Comparison of ENCODE assay signal across 23 mouse cellular contexts in genomic region chr11:35784537-35784936, GRCm38 (mm10). TPM values are rescaled to one million over a fixed set of nuclear protein-coding genes. Genes with fewer than 3 reads are reported as not detected.
DNase-seq lines count a peak whose midpoint lies in the region; ATAC-seq and TF ChIP-seq lines count a peak whose summit lies in the region.
"Had no signal": no experiment of that assay in that cellular context is flagged by ENCODE, and none has a peak within 500 bp of the region (broad histone marks: within the 10 kb centered on the region; RNA-seq: fewer than 3 reads in every experiment).

No protein-coding gene starts in this region.

- in situ Hi-C loops in ES-E14 (cut with MboI; ENCODE audit: low sequenced_read_pairs in 2 of 2, unreplicated experiment in 2 of 2): no loop called here

- no peaks in the 10 kb centered on the region for H3K9me3 ChIP-seq in embryonic facial prominence, embryonic 11.5 days (replicated peaks; ENCODE audit: control insufficient read depth, low read length)
- H3K9me3 ChIP-seq in embryonic facial prominence, embryonic 10.5 days: no peaks in the 10 kb centered on the region; the same call in 1 of the 2 replicates
- H3K9me3 ChIP-seq in liver, embryonic 12.5 days (replicated peaks): no peaks in the 10 kb centered on the region
- H3K9me3 ChIP-seq in ES-E14 (ENCODE audit: control insufficient read depth, insufficient read depth, low read depth, low read length): no peaks in the 10 kb centered on the region
- H3K9me3 ChIP-seq: midbrain, embryonic 12.5 days; neural tube, embryonic 15.5 days; stomach, embryonic 15.5 days had no signal

- TF ChIP-seq CTCF in liver, adult 2 months (IDR thresholded peaks at IDR 0.05; ENCODE audit: low read depth, low read length): no peak

- ATAC-seq in embryonic facial prominence, embryonic 11.5 days (replicated peaks; ENCODE audit: insufficient number of reproducible peaks, low FRiP score, low TSS enrichment, low read depth): no peak
- ATAC-seq in liver, embryonic 12.5 days: no peak
- peak; percentile 52; the same call in 1 of the 2 replicates for ATAC-seq in megakaryocyte progenitor cell, adult 5-6 weeks (replicated peaks; ENCODE audit: poor library complexity)
- ATAC-seq: forebrain, embryonic 14.5 days had no signal

- WGBS in embryonic facial prominence, embryonic 11.5 days: 96% methylated on average over 4 of the region's 4 CpGs
- 95% methylated on average over 4 of the region's 4 CpGs for WGBS in embryonic facial prominence, embryonic 10.5 days
- 96% methylated on average over 4 of the region's 4 CpGs for WGBS in liver, adult 2 months
- WGBS in liver, embryonic 12.5 days (ENCODE audit: insufficient replicate concordance): 91% methylated on average over 4 of the region's 4 CpGs

- H3K27me3 ChIP-seq in embryonic facial prominence, embryonic 11.5 days (ENCODE audit: control insufficient read depth, insufficient read depth, low read length): no peaks in the 10 kb centered on the region
- H3K27me3 ChIP-seq in embryonic facial prominence, embryonic 10.5 days (replicated peaks; ENCODE audit: low read depth, poor library complexity, severe bottlenecking): no peaks in the 10 kb centered on the region
- H3K27me3 ChIP-seq in liver, adult 2 months (ENCODE audit: control insufficient read depth, insufficient read depth, low read length): no peaks in the 10 kb centered on the region
- no peaks in the 10 kb centered on the region for H3K27me3 ChIP-seq in liver, embryonic 12.5 days (replicated peaks)
- H3K27me3 ChIP-seq: midbrain, embryonic 12.5 days; neural tube, embryonic 15.5 days; stomach, embryonic 15.5 days had no signal

- H3K4me2 ChIP-seq in embryonic facial prominence, embryonic 11.5 days (ENCODE audit: low read depth, low read length): no peak overlapping the region
- H3K4me2 ChIP-seq in liver, embryonic 12.5 days: no peak overlapping the region
- H3K4me2 ChIP-seq: lung, embryonic 14.5 days; midbrain, embryonic 12.5 days; neural tube, embryonic 15.5 days; stomach, embryonic 15.5 days had no signal

- H3K9ac ChIP-seq in embryonic facial prominence, embryonic 11.5 days (replicated peaks; ENCODE audit: low read length): no peak overlapping the region
- no peak overlapping the region; the same call in 1 of the 2 replicates for H3K9ac ChIP-seq in liver, adult 2 months (ENCODE audit: low read depth, low read length)
- no peak overlapping the region for H3K9ac ChIP-seq in liver, embryonic 12.5 days
- no peak overlapping the region for H3K9ac ChIP-seq in ES-E14 (ENCODE audit: insufficient read depth, low read depth, low read length, poor library complexity, severe bottlenecking)
- H3K9ac ChIP-seq: lung, embryonic 14.5 days; midbrain, embryonic 12.5 days; neural tube, embryonic 15.5 days; stomach, embryonic 15.5 days had no signal

- peaks cover 18% of the 10 kb centered on the region for H3K36me3 ChIP-seq in embryonic facial prominence, embryonic 11.5 days (replicated peaks; ENCODE audit: control insufficient read depth, insufficient read depth, low read depth, low read length)
- H3K36me3 ChIP-seq in embryonic facial prominence, embryonic 10.5 days (replicated peaks): peaks cover 97% of the 10 kb centered on the region
- H3K36me3 ChIP-seq in liver, adult 2 months (ENCODE audit: control insufficient read depth, insufficient read depth, low read length): peaks cover 45% of the 10 kb centered on the region
- peaks cover 73% of the 10 kb centered on the region for H3K36me3 ChIP-seq in liver, embryonic 12.5 days
- peaks cover 18% of the 10 kb centered on the region for H3K36me3 ChIP-seq in ES-E14 (ENCODE audit: control insufficient read depth, insufficient read depth, low read length, poor library complexity, severe bottlenecking)

- TF ChIP-seq POLR2A in liver, adult 2 months (IDR thresholded peaks at IDR 0.05; ENCODE audit: extremely low read depth, insufficient read depth, low read length): no peak

- peak; percentile 8 for DNase-seq in embryonic facial prominence, embryonic 11.5 days (ENCODE audit: low spot score)
- no peak for DNase-seq in embryonic facial prominence, embryonic 10.5 days (ENCODE audit: low spot score)
- no peak for DNase-seq in liver, adult 2 months (ENCODE audit: extremely low read depth, low read depth, low spot score)
- no peak for DNase-seq in ES-E14 (ENCODE audit: low read depth, low spot score)
- DNase-seq in thymus, postnatal 4 days: no peak
- DNase-seq in kidney, adult 18-20 months: no peak
- DNase-seq: adrenal gland, adult 8-10 months; cerebellum, adult 11-12 months; cerebellum, postnatal 36 days; heart, postnatal 4 days; lung, embryonic 14.5 days; thymus, adult 2 months had no signal

- H3K4me3 ChIP-seq in embryonic facial prominence, embryonic 11.5 days (ENCODE audit: low read depth, low read length): no peak overlapping the region
- H3K4me3 ChIP-seq in embryonic facial prominence, embryonic 10.5 days: no peak overlapping the region
- no peak overlapping the region for H3K4me3 ChIP-seq in liver, adult 2 months (ENCODE audit: insufficient read depth, low read depth, low read length)
- no peak overlapping the region for H3K4me3 ChIP-seq in liver, embryonic 12.5 days
- H3K4me3 ChIP-seq in ES-E14 (ENCODE audit: insufficient read depth in 1 of 2, low read depth in 1 of 2, low read length in 2 of 2, poor library complexity in 1 of 2, severe bottlenecking in 1 of 2): no peak overlapping the region
- H3K4me3 ChIP-seq: erythroblast, embryonic 14.5 days; midbrain, embryonic 12.5 days; myocyte; neural tube, embryonic 15.5 days; stomach, embryonic 15.5 days had no signal

- no peaks in the 10 kb centered on the region for H3K4me1 ChIP-seq in embryonic facial prominence, embryonic 11.5 days (ENCODE audit: control insufficient read depth, insufficient read depth, low read length)
- H3K4me1 ChIP-seq in embryonic facial prominence, embryonic 10.5 days: no peaks in the 10 kb centered on the region
- H3K4me1 ChIP-seq in liver, adult 2 months (ENCODE audit: control insufficient read depth, insufficient read depth, low read length): peaks cover 11% of the 10 kb centered on the region
- H3K4me1 ChIP-seq in liver, embryonic 12.5 days: no peaks in the 10 kb centered on the region
- peaks cover 0 to 5% of the 10 kb centered on the region in 2 experiments; a peak in 1 of 4 replicates for H3K4me1 ChIP-seq in ES-E14 (ENCODE audit: control insufficient read depth in 2 of 2, insufficient read depth in 2 of 2, low read length in 2 of 2, poor library complexity in 1 of 2)
- H3K4me1 ChIP-seq: midbrain, embryonic 12.5 days; neural tube, embryonic 15.5 days; stomach, embryonic 15.5 days had no signal

- no peak overlapping the region for H3K27ac ChIP-seq in embryonic facial prominence, embryonic 11.5 days (replicated peaks; ENCODE audit: low read depth, low read length)
- H3K27ac ChIP-seq in embryonic facial prominence, embryonic 10.5 days (replicated peaks): no peak overlapping the region
- H3K27ac ChIP-seq in liver, adult 2 months (replicated peaks; ENCODE audit: insufficient read depth, low read depth, low read length): peak overlapping the region; percentile 52; the same call in 1 of the 2 replicates
- H3K27ac ChIP-seq in liver, embryonic 12.5 days: no peak overlapping the region
- H3K27ac ChIP-seq in ES-E14 (ENCODE audit: insufficient read depth, low read depth, low read length, poor library complexity, severe bottlenecking): no peak overlapping the region
- H3K27ac ChIP-seq: kidney, postnatal 0 days; macrophage; midbrain, embryonic 12.5 days; neural tube, embryonic 15.5 days; stomach, embryonic 15.5 days had no signal

- peaks cover 3% of the 10 kb centered on the region; the same call in 1 of the 2 replicates for H3K79me2 ChIP-seq in liver, adult 2 months (ENCODE audit: control insufficient read depth, insufficient read depth, low read length)

TF ChIP-seq in ES-E14, 5 proteins besides CTCF, POLR2A, EP300 and RAD21:
- no peak for TF ChIP-seq ZC3H11A (IDR thresholded peaks at IDR 0.05; ENCODE audit: borderline replicate concordance, low read depth, low read length)
- peak; percentile 84 for TF ChIP-seq ZNF384 (IDR thresholded peaks at IDR 0.05; ENCODE audit: low read depth, low read length)
- TF ChIP-seq MAFK (IDR thresholded peaks at IDR 0.05; ENCODE audit: insufficient read depth, low read depth, low read length): no peak
TF ChIP-seq in ES-E14: peak in this region for 1.

RNA-seq across cellular contexts. Expression of gene Fbll1, which starts 14.1 kb away (rescaled TPM):
- polyA plus RNA-seq in embryonic facial prominence, embryonic 11.5 days (2014; fragmentation: Nextera tagmentation; extraction: Ambion mirVana): 0.77 and 1.1 TPM in 2 replicates
- 0.51 and 0.64 TPM in 2 replicates for polyA plus RNA-seq in embryonic facial prominence, embryonic 10.5 days (2016; fragmentation: Nextera tagmentation; extraction: Ambion mirVana)
- total RNA-seq in liver, adult 2 months (2014; rRNA removed): not detected in 2 replicates
- not detected in 2 replicates for polyA plus RNA-seq in liver, adult 2 months (2012; rRNA removed)
- not detected in 2 replicates for polyA plus RNA-seq in liver, embryonic 12.5 days (2016; fragmentation: Nextera tagmentation; extraction: Ambion mirVana)
- 0.22 and 0.26 TPM in 2 replicates for total RNA-seq in ES-E14 (2012; rRNA removed)
- total RNA-seq in megakaryocyte progenitor cell, adult 5-6 weeks (2015): not detected in 2 replicates
- total RNA-seq in megakaryocyte progenitor cell, adult 5-6 weeks (2017): not detected in 2 replicates
- total RNA-seq: gastrocnemius, postnatal 4 days; heart, postnatal 4 days had no signal
- polyA plus RNA-seq: erythroblast, embryonic 14.5 days; kidney, postnatal 0 days; lung, embryonic 14.5 days; macrophage; myocyte had no signal

RNA-seq across cellular contexts. Expression of gene Pank3, which starts 15.3 kb away (rescaled TPM):
- 22.2 and 24.8 TPM in 2 replicates for polyA plus RNA-seq in embryonic facial prominence, embryonic 11.5 days (2014; fragmentation: Nextera tagmentation; extraction: Ambion mirVana)
- 13.9 and 15.2 TPM in 2 replicates for polyA plus RNA-seq in embryonic facial prominence, embryonic 10.5 days (2016; fragmentation: Nextera tagmentation; extraction: Ambion mirVana)
- total RNA-seq in liver, adult 2 months (2014; rRNA removed): 46.2 and 58.1 TPM in 2 replicates
- 5.7 and 6.1 TPM in 2 replicates for polyA plus RNA-seq in liver, adult 2 months (2012; rRNA removed)
- 7.6 and 8.2 TPM in 2 replicates for polyA plus RNA-seq in liver, embryonic 12.5 days (2016; fragmentation: Nextera tagmentation; extraction: Ambion mirVana)
- total RNA-seq in ES-E14 (2012; rRNA removed): 18.8 and 27.0 TPM in 2 replicates
- 19.1 and 21.1 TPM in 2 replicates for total RNA-seq in megakaryocyte progenitor cell, adult 5-6 weeks (2015)
- total RNA-seq in megakaryocyte progenitor cell, adult 5-6 weeks (2017): 27.0 and 27.3 TPM in 2 replicates

RNA-seq across cellular contexts. Expression of gene Rars, which starts 49.8 kb away (rescaled TPM):
- 122 and 132 TPM in 2 replicates for polyA plus RNA-seq in embryonic facial prominence, embryonic 11.5 days (2014; fragmentation: Nextera tagmentation; extraction: Ambion mirVana)
- polyA plus RNA-seq in embryonic facial prominence, embryonic 10.5 days (2016; fragmentation: Nextera tagmentation; extraction: Ambion mirVana): 110 and 115 TPM in 2 replicates
- 27.9 and 29.4 TPM in 2 replicates for total RNA-seq in liver, adult 2 months (2014; rRNA removed)
- polyA plus RNA-seq in liver, adult 2 months (2012; rRNA removed): 9.7 and 10.2 TPM in 2 replicates
- polyA plus RNA-seq in liver, embryonic 12.5 days (2016; fragmentation: Nextera tagmentation; extraction: Ambion mirVana): 78.9 and 80.3 TPM in 2 replicates
- 105 and 156 TPM in 2 replicates for total RNA-seq in ES-E14 (2012; rRNA removed)
- 124 and 138 TPM in 2 replicates for total RNA-seq in megakaryocyte progenitor cell, adult 5-6 weeks (2015)
- total RNA-seq in megakaryocyte progenitor cell, adult 5-6 weeks (2017): 97.4 and 113 TPM in 2 replicates
